Mouse (Mus musculus): ENCODE measurements around the gene Olfr1368.

Olfr1368 gene

DNA sequence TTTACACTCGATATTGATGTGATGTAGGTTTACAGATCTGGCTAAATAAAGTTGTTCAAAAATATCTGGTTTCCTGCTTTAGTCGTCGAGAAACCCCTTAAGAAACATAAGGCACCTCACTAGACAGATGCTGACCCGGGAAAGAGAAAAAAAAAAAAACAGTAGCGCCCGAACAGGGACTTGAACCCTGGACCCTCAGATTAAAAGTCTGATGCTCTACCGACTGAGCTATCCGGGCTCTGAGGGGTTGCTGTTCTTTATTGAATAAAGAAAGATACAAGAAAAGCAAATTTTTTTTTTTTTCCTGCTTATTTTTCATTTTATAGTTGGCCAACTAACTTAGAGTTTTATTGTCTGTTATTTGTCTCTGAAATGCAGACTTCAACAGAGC is 22.2 kb upstream of the Olfr1368 start:
- 1% methylated on average over 8 of the region's 8 CpGs for WGBS

DNA sequence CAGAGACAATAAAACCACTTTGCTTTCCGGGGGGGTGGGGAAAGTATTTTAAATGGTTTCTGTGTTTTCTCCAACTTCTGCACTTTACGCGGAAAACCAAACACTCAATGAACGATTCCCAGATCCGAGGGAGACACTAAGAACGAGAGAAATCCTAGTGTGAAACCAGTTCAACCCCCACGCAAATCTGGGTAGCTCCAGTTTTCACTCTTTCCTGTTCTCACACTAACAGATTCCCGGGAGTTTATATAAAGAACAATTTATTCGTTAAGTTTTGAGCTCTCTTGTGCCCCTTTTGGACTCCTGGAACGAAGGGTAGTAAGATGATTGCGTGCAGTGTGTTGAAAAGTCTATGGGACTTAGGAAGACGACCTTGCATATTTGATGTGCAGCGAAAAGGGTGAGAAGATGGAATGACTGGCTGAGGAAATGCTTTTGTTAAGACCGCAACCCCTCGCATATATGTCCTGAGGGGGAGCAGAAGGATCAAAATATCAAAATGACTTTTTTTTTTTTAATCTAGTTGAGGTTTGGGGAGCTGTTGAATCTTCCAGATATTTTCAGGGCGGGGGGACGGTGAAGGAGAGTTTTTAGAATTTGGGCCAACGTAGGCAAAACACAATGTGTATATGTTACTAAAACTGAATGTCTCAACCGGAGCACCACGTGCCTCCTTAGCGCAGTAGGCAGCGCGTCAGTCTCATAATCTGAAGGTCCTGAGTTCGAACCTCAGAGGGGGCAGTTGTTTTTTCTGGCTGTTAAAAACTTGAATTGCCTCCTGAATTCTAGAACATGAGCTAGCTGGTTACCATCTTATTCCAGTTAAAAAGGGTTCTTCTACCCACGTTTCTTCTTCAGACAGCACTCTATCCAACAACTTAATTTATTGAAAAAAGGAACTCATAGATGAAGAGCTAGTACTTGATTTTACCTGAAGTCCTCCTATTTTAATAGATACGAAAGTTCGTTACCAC is 21.6 kb upstream of the Olfr1368 start:
- under 1% methylated on average over 27 of the region's 27 CpGs for WGBS

DNA sequence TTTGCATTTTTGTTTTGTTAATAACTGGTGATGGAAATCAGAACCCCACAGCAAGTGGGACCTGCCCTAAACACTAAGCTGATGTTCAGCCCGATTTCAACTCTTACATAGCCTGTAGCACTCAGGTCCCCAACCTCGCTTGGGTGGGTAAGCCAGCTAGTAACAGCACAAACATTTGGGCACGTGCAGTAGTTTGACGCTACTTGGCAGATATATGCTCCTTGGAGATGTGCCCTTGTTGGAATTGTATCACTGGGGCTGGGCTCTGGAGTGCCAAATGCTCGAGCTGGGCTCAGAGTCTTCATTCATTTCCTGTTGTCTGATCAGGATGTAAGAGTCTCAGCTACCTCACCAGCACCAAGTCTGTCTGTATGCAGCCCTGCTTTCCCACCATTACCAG is 16.9 kb upstream of the Olfr1368 start:
- WGBS = 47% methylated on average over 5 of the region's 5 CpGs

DNA sequence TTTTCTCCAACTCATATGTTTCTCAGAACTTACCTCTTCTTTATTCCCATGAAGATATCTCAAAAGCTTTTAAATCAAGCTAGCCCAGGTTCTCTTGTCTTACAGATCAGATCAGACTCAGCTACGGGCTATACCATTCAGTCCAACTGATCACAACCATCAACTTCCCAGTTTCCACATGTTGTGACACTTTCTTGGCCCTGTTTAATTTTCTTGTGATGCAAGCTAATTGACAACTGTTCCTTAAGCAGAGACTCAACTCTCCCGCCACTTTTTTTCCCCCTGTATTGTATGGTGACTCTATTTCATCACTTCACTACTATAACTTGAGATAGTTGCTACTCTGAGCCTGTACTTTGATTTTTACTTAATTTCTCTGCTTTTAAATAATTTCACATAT is 15.9 kb upstream of the Olfr1368 start:
- 22% methylated on average over 2 of the region's 2 CpGs for WGBS

DNA sequence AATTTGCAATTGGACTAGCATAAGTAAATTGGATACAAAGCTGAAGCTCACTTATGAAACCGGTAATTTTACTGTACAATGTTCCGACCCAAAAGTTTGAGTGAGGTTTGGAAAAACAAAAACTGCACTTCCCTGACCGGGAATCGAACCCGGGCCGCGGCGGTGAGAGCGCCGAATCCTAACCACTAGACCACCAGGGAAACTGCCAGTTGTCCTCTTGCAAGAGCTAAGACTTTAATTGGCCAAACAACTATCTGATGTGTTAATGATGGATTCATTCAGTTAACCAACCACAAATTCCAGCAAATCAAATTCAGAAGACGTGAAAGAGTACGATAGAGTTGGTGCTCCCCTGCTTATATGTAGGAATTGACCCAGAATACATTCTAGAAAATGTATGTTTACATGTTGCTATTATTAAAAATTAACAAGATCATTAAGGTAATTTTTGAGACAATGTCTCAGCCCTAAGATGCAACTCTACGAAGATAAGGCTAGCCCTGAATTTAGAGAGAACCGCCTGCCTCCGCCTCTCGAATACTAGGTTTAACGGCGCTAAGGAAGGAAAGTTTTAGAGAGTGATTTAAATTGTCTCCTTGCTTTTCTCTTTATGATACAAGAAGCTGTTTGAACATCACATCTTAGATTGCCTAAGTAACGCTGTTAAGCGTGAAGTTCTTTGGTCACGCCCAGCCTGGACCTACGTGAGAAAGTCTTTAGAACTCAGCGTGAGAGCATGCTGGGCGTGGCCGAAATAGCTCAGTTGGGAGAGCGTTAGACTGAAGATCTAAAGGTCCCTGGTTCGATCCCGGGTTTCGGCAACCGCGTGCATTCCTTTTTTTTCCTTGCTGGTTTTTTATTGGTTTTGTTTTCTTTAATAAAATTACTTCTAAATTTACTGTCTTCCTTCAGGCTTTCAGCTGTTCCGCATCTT is 15.3 kb upstream of the Olfr1368 start:
- WGBS = under 1% methylated on average over 32 of the region's 32 CpGs

DNA sequence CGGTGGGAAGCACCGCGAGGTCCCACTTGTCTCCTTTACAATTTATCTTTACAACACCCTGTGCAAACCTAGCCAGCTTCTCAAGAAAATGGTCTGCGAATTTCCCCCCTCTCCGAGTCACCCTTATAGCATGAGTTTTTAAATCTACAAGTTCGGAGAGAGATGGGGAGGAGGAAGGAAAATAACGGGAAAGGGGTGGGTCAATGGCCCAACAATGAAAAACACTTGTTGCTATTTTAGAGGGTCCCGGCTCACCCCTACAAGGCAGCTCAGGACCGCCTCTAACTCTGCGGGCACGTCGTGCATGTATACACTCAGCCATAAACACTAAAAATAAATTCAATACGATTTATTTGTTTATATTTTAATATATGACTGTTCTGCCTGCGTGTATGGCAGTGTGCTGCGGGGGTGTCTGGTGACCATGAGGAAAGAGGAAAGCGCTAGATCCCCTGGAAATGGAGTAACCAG is 14.4 kb upstream of the Olfr1368 start:
- under 1% methylated on average over 16 of the region's 16 CpGs for WGBS

DNA sequence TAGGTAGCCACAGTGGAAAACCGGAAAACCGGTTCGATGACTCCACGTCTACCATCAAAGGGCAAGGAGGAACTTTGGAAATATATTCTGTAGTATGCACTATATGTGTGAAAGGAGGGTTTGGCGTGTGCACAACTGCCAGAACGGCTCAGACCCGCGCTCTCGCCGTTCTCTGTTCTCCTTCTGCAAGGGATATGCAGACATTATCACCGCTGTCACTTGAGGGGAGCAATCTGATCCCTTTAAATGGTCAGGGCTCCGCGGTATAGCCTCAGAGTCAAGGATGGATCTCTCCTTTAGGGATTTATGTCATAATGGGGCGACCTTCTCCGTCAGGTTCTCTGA is 13.8 kb upstream of the Olfr1368 start:
- WGBS = under 1% methylated on average over 15 of the region's 15 CpGs

DNA sequence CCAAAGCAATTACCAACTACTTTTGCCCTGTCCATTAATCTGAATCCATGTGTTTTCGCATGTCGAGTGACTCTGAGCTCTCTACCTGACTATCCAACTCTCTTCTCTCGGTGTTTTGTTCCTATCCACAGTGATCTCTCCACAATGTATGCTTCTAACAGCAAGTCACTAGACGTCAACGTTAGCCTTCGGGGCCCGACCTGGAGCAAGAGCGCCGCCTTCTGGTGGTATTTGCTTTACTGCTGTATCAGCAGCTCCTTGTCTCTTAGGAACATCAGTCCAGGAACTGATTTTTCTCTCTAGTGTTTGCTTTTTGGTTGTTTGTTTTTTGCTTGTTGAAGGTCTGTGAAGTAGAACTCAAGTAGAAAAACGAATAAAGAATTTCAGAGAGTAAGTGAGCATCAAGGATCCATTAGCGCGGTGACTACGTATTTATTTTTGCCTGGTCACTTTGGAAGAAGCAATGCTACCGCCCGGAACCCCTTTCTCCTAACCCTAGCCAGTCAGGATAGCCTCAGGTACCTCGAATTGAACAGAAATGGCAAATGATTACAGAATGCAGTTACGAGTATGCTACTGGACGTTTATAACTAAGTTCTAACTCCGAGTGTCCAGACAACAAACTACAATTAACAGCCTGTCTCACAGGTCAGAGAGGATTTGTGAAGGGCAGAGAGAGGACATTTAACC is 13.3 kb upstream of the Olfr1368 start:
- 2% methylated on average over 19 of the region's 19 CpGs for WGBS

DNA sequence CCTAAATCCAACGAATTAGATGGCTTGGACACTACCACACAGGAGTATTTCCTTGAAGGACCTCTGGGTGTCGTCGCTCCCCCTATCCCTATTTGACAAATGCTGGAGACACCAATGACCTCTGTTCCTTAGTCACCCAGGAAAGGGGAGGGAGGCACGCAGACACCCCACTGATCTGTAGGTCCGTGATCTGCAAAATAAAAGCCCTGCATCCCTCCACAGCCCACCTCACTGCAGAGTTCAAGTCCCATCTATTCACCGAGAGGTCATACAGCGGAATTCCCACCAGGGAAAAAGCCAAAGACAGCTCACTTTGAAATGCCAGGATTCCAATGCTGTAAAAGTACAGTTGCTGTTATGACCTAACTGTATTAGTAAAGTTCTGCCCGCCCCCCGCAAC is 12.4 kb upstream of the Olfr1368 start:
- WGBS = 19% methylated on average over 9 of the region's 9 CpGs

DNA sequence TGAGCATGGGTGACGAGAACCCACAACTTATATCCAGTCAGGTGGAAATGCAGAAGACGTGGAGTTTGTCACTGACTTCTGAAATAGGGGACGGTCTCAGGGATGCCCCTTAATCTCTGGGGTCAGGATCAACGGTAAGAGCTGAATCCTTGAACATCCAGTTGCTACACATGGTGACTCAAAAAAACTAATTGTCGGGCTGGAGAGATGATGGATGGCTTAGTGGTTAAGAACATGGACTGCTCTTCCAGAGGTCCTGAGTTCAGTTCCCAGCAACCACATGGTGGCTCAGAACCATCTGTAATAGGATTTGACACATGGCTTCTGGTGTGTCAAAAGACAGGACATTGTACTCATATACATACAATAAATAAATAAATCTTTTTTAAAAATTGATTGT is 10.2 kb upstream of the Olfr1368 start:
- 85% methylated on average over 5 of the region's 5 CpGs for WGBS

DNA sequence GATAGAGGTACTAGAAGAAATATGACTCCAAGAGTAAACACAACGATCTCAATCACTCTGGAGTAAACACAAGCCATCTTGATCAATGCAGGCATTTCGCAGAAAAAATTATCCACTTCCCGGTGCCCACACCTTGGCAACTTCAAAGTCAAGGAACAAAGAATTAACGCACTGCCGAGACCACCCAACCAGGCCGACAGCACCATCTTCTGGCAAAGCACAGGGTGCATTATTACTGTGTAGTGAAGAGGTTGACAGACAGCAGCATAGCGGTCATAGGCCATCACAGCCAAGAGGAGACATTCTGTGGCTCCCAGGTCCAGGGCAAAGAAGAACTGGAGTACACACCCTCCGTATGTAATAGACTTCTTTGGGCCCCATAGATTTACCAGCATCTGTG is 3.2 kb downstream of the Olfr1368 start:
- WGBS = 62% methylated on average over 8 of the region's 8 CpGs

DNA sequence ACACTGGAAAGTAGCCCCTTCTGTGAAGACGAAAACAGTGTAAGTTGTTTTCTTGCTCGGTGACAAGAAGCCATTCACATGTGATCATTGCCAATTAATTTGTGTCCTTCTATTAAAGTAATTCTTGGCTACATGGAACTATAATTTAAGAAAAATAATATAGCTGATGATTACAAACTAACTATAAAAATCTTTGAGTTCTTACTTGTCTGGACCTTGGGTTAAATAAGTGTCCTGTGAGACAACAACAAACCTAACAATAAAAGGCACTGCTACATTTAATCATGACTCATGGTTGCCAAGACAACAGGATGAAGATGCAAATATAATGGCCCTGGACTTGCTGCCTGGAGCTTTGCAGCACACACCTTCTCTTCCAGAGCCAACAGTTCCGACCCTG is 16.3 kb downstream of the Olfr1368 start, which contains the start of gene Olfr263:
Gene Olfr263 (plus strand): TSS at position 301 of the 400 bp plus-strand sequence.
- WGBS = 78% methylated on average over 3 of the region's 3 CpGs

DNA sequence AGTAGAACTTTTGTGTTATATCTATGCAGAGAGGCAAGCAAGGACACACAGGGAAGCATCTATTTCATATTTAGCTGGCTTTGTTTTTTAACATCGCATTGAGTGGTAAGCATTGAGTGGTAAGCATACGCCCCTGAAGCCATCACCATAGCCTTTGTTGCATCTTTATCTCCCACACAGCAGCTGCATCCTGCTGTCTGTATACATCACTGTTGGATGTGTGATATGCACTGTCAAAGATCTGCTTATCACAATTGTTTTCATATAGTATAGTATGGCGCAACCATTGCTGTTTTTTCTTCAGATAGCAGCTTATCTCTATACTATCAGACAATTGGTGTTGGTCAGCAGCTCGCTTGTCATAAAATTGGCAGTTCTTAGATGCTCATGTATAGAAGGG is 31.5 kb downstream of the Olfr1368 start:
- 79% methylated on average over 4 of the region's 4 CpGs for WGBS

DNA sequence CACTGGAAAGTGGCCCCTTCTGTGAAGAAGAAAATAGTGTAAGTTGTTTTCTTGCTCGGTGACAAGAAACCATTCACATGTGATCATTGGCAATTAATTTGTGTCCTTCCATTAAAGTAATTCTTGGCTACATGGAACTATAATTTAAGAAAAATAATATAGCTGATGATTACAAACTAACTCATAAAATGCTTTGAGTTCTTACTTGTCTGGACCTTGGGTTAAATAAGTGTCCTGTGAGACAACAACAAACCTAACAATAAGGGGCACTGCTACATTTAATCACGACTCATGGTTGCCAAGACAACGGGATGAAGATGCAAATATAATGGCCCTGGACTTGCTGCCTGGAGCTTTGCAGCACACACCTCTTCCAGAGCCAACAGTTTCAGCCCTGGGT is 34.5 kb downstream of the Olfr1368 start, which contains the start of gene Olfr1369-ps1:
Gene Olfr1369-ps1 (plus strand): TSS at position 301 of the 400 bp plus-strand sequence.
- WGBS = 58% methylated on average over 3 of the region's 3 CpGs

DNA sequence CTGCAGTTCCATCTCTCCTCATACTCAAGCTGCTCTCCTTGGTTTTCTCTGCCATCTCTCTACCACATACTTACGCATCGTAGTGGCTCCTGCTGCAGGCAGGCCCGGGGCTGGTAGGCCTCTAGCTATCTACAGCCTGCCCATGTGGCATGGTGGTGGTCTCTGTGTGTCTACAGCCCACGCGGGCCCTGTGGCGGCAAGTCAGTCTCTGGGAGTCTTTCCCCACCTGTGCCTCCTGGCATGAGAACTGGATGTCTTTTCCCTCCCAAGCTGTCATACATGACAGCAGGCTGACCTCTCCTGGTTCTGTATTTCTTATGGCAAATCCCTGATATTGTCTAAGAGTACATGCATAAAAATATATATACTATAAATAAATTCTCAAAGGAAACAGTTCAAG is 35.2 kb downstream of the Olfr1368 start:
- 91% methylated on average over 6 of the region's 6 CpGs for WGBS

DNA sequence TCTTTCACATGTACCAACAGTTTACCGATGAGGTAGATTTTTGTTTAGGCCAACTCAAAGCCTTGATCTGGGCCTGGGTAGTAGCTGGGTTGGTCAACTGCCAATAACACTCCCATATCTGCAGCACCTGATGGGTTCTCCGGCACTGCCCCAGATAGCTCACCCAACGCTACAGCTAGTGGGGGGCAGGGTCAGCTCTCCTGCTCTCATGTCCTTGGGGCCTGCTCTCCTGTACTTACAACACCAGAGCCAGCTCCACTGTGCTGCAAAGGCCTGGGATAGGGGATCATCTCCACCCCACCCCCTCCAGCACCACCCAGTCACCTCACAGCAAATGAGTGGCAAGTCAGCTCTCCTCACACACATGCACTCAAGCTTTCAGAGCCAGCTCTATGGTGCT is 35.9 kb downstream of the Olfr1368 start:
- WGBS = 97% methylated on average over 3 of the region's 3 CpGs
